Mouse (Mus musculus): Measurements from ENCODE around the gene Ttyh1. TPM values are rescaled to one million over a fixed set of nuclear protein-coding genes. Genes with fewer than 3 reads are reported as not detected.

Ttyh1 gene
- total RNA-seq (2021): under 1 TPM; 0.68 to 0.75 TPM

- intact Hi-C loops (cut with DNase I): no loop called here
Measured at GRCm38 (mm10) chr7:4119344-4119902, at the start of gene Ttyh1. Gene Ttyh1 (plus strand): TSS chr7:4119408.

GRCm38 (mm10) chr7:4071066-4071465 is 48.1 kb upstream of the Ttyh1 start:
- DNase-seq (ENCODE audit: low spot score): no peak

More at GRCm38 (mm10) chr7:4119344-4119902, at the start of gene Ttyh1:
- DNase-seq (ENCODE audit: low spot score): no peak

GRCm38 (mm10) chr7:4073144-4073543 is 46.1 kb upstream of the Ttyh1 start:
- no peak for DNase-seq (ENCODE audit: low spot score)
- intact Hi-C loops (cut with DNase I): no loop called here

More at GRCm38 (mm10) chr7:4071066-4071465, 48.1 kb upstream of the Ttyh1 start:
- intact Hi-C loops (cut with DNase I): no loop called here

DNA sequence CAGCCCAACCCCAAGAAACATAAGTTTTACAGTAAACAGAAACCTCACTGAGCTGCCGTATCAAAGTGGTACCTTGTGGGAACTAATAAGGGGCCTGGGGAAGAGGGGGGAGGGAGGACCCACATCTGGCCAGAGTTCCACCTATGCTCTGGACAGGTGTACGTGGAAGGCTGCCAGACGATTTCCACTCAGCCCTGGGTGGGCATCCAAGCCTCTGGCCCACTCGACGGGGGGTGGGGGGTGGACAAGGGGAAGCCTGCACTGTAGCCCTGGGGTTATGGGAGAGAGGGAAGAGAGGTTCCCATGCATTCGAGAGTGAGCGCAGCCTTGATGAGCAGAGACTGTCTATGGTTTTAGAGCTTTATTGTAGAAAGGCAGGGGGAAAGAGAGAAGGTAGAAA is 39.7 kb upstream of the Ttyh1 start:
- no peak for DNase-seq (ENCODE audit: low spot score)
- intact Hi-C loops (cut with DNase I): no loop called here

DNA sequence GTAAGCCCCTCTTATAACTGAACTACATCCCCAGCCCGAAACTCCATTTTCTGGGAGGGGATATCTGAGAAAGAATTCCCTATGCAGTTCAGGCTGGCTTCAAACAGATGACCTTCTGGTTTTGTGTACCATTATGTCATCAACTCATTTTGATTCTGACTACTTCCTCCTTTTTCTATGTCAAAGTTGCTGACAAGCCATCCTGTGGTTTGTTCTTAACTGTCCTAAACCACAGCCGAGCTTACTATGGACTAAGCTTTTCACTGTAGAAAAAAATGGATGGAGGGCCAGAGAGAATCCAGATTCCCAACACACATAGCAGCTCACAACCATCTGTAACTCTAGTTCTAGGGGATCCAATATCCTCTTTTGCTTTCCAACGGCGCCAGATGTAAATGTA is 38.7 kb upstream of the Ttyh1 start:
- no peak for DNase-seq (ENCODE audit: low spot score)
- intact Hi-C loops (cut with DNase I): no loop called here

GRCm38 (mm10) chr7:4081706-4082105 is 37.5 kb upstream of the Ttyh1 start:
- DNase-seq (ENCODE audit: low spot score): no peak
- intact Hi-C loops (cut with DNase I): no loop called here

- DNase-seq (ENCODE audit: low spot score): no peak
- intact Hi-C loops (cut with DNase I): no loop called here
Measured at GRCm38 (mm10) chr7:4082804-4083203, 36.4 kb upstream of the Ttyh1 start.

DNA sequence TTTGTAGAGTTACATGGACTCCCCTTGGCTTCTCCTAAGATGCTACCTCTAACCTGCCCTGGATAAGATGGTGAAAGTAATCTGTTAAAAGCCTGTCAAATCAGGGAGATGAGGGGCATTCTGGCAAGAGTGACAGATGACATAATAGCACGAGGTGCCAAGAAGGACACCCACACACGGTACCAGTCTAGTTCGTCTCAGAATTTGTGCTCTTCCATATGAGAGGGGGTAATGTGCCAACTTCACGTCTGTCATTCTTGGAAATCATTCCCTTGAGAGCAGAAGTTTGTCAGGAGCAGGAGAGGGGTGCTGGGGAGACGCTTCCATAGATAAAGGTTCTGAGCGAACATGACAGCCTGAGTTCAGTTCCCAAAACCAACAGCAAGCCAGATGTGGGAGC is 35.0 kb upstream of the Ttyh1 start:
- no peak for DNase-seq (ENCODE audit: low spot score)
- intact Hi-C loops (cut with DNase I): no loop called here

DNA sequence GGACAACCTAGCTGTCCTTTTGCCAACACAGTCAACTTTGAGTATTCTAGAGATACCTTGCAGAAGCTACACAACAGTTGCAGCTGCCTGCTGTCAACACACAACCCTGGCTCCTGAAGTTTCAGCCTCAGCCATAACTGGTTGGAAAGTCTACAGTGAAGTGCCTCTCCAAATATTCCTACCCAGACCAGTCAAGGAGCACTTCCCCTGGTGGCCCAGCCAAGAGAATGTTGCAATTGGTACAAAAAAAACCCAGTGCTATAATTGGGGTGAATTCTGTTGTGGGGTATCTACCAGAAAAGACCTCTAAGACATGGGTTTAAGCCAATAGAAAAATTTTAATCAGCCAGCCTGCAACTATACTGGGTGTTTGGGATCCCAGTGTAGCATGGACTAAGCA is 33.6 kb upstream of the Ttyh1 start:
- DNase-seq (ENCODE audit: low spot score): no peak
- intact Hi-C loops (cut with DNase I): no loop called here

DNA sequence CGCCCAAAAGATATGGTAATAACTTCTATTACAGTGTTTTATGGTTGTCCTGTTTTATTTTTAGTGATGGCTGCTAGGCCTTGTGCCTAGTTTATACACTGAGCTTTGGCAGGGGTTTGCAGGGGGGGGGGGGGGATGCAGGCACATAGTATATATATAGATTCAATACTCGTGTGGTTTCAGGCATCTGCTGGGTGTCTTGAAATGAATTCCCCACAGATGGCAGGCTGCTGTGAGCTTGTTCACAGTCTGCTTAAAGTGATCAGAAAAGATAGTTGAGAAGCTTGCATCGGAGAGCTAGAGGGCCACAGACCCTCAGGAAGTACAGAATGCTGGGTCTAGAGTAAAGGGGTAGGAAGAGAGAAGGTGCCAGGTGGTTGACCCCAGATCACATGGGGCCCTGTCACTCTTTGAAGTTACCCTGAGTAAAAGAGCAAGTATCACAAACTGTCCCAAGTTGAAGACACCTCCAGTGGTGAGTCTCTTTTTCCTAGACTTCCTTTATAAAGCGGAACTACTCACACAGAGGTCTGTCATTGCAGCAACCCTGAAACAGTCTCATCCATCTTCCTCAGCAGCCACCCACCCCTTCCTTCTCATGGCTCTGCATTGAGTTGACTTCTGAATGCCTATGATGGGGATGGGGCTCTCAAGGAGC is 31.8 kb upstream of the Ttyh1 start:
- intact Hi-C loops (cut with DNase I): no loop called here
- no peak for DNase-seq (ENCODE audit: low spot score)

DNA sequence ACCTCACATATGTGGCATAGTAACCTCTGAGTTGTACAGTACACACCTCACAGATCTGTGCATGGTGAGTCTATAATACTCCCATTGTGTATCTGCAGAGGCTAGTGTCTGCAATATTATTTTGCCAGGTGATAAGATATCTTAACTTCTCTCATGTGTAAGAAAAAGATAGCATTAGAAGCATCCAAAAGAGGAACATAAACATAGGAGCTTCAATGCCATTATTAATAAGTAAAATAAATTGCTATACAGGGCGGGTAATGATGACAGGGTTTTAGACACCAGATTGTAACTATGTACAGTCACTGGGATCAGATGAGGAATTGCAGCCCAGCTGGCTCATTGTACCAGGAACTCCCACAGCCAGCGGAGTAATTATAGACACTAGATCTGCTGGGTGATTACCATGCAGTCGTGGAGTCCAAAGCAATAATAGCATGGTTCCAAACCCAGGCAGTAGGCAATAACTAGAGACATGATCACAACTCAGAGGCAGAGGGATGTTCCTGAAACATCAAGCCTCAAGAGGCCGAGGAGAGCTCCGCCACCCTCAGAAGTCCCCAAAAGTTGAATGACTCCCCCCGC is 31.2 kb upstream of the Ttyh1 start:
- intact Hi-C loops (cut with DNase I): no loop called here
- DNase-seq (ENCODE audit: low spot score): no peak

- no peak for DNase-seq (ENCODE audit: low spot score)
- intact Hi-C loops (cut with DNase I): no loop called here
Measured at GRCm38 (mm10) chr7:4088679-4089078, 30.5 kb upstream of the Ttyh1 start.

GRCm38 (mm10) chr7:4091170-4091569 is 28.0 kb upstream of the Ttyh1 start:
- intact Hi-C loops (cut with DNase I): no loop called here
- no peak for DNase-seq (ENCODE audit: low spot score)

DNA sequence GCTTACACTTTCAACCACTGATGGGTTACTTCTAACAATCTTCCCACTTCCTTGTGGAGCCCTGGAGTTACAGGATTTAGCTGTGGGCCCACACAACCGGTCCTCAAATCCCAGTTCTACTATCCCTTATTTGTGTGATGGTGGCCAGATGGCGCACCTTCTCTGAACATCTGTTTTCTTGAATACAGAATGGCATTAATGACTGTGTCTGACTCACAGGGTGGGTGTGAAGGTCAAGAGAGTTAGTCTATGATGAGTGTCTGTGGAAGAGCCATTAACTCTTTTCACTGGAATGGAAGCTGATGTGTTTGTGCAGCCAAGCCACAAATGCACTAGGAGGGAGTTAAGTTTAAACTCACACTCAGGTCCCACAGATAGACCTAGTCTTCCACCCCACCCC is 20.9 kb upstream of the Ttyh1 start:
- intact Hi-C loops (cut with DNase I): no loop called here
- DNase-seq (ENCODE audit: low spot score): no peak

DNA sequence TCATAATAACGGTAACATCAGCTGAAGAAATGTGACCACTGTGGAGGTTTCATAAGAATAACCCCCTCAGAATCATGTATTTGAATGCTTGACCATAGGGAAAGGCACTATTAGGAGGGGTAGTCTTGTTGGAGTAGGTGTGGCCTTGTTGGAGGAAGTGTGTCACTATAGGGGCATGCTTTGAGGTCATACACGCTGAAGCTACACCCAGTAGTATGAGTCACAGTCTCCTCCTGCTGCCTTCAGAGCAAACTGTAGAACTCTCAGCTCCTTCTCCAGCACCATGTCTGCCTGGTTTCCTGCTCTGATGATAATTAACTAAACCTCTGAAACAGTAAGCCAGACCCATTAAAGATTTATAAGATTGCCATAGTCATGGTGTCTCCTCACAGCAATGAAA is 20.4 kb upstream of the Ttyh1 start:
- intact Hi-C loops (cut with DNase I): no loop called here
- no peak for DNase-seq (ENCODE audit: low spot score)

DNA sequence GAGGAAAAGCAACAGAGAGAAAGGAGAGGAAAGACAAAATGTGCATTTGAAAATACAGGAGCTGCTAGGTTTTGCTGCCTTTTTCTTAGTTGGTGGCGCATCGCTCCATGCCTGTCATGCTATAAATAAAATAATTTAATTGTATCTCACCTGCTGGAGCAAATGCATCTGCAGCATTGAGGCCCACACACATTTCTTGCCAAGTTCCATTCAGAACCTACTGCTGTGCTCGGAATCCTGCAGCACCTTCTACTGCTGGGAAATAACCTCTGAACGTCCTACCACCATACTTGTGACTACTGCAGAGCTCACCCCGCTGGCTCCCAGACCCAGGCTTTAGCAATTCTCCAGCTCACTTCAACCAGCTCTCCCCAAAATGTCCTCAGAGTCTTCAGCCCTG is 18.1 kb upstream of the Ttyh1 start:
- intact Hi-C loops (cut with DNase I): loop anchor here (5.0 kb wide), 1 partner anchor 46 kb away; no protein-coding TSS in a partner anchor

DNA sequence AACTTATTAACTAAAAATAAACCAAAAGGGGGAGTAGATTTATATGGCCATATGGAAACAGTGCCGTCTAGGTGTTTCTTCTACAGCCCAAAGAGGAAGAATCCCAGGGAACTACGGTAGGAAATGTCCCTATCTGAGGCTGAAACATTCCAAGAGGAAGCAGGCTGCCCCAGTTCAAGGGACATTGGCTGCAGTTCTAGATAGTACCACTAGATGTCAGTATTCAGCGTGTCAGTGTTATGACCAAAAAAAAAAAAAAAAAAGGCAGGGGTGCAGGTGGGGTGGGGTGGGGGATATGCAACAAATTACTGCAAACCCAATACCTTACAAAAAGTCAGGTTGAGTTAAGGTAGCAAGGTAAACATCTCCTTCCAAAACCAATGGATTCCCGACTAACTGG is 15.8 kb upstream of the Ttyh1 start:
- DNase-seq (ENCODE audit: low spot score): no peak
- intact Hi-C loops (cut with DNase I): loop anchor here (2.0 to 5.0 kb wide), 3 partner anchors 21 to 323 kb away; no protein-coding TSS in a partner anchor

More for the DNA sequence above, 18.1 kb upstream of the Ttyh1 start:
- no peak for DNase-seq (ENCODE audit: low spot score)

- intact Hi-C loops (cut with DNase I): no loop called here
Measured at GRCm38 (mm10) chr7:4111766-4112165, 7.4 kb upstream of the Ttyh1 start.

DNA sequence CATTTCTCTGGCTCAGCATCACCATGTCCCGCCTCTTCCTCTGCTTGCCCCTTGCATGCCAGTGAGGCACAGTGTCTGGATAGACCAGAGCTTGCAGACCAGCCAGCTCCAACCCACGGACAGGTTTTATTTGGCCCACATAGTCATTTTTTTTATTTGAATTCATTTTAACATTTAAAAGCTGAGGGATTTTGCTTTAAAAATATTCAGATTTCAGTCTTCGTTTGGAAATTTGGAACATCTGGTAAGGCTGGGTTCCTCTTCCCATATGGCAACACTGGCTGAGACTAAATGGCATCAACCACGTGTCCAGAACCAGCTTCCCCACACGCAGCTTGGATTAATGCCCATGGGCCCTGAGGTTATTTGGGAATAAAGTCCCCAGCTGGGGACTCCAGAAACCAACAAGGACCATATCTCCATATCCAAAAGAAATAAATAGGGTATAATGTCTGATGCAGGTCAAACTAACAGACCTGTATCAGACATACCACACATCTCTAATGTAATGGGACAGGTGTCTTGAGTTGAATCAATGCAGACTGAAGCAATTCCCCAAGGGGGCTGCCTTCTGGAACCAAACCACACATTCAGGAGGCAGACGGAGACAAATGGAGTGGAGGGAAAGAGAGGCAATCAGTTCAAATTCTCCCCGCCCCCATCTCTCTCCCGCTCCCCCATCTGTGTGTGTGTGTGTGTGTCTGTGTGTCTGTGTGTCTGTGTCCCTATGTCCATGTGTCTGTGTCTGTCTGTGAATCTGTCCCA is 2.0 kb upstream of the Ttyh1 start:
- no peak for DNase-seq (ENCODE audit: low spot score)
- intact Hi-C loops (cut with DNase I): no loop called here

More at GRCm38 (mm10) chr7:4111766-4112165, 7.4 kb upstream of the Ttyh1 start:
- DNase-seq (ENCODE audit: low spot score): no peak

GRCm38 (mm10) chr7:4119976-4120921 is 1.0 kb downstream of the Ttyh1 start:
- intact Hi-C loops (cut with DNase I): no loop called here
- no peak for DNase-seq (ENCODE audit: low spot score)
